Mouse (Mus musculus) cerebellum, adult 2 months (tissue): ENCODE data around the gene Mfsd9. TPM values are rescaled to one million over a fixed set of nuclear protein-coding genes. Genes with fewer than 3 reads are reported as not detected.
A peak's percentile ranks its signal among the peaks of the same experiment; 100 is the strongest.

Experiments used
- DNase-seq, 2 experiments: peaks; one replicate each; pipeline ENCODE4 v3.0.0; 2021
- H3K27ac ChIP-seq: fragments of 200-500 bp; 2 replicates; pipeline ENCODE4 v1.5.1; 2012; ENCODE audit warnings: low read length, control low read depth, inconsistent platforms; ENCODE audit not compliant: insufficient read depth
- H3K27me3 ChIP-seq: fragments of 200-500 bp; 2 replicates; pipeline ENCODE4 v1.6.1; 2012; ENCODE audit warnings: inconsistent platforms, mild to moderate bottlenecking, low read length, moderate library complexity; ENCODE audit not compliant: control insufficient read depth, insufficient read depth
- H3K4me1 ChIP-seq: fragments of 200-500 bp; 2 replicates; pipeline ENCODE4 v1.6.1; 2011; ENCODE audit warnings: low read length; ENCODE audit not compliant: control insufficient read depth, insufficient read depth
- H3K4me3 ChIP-seq: fragments of 200-500 bp; replicated peaks from 2 replicates; pipeline ENCODE3; 2011; ENCODE audit warnings: mild to moderate bottlenecking, low read depth, low read length, control low read depth; ENCODE audit not compliant: insufficient read depth
- CTCF ChIP-seq: fragments of 200-500 bp; IDR thresholded peaks from 2 replicates; pipeline ENCODE4 v1.5.1; 2011; ENCODE audit warnings: low read depth, mild to moderate bottlenecking, control low read depth, low read length, moderate library complexity, borderline replicate concordance; ENCODE audit not compliant: insufficient read depth
- POLR2A ChIP-seq: fragments of 200-500 bp; IDR thresholded peaks from 2 replicates; pipeline ENCODE4 v1.6.1; 2011; ENCODE audit warnings: low read length, control low read depth, borderline replicate concordance; ENCODE audit not compliant: insufficient read depth
- WGBS: fragments of 180-500 bp; shearing (Covaris S2); methylation state at CpG from one replicate; pipeline ENCODE4 v1.1.7; 2018; 5-methylcytosine and 5-hydroxymethylcytosine counted together
- polyA plus RNA-seq: library from polyadenylated mRNA; depleted of rRNA; stranded (reverse); fragments of >200 nt; gene quantifications from 2 replicates; pipeline ENCODE4 v1.2.3, GENCODE M21; 2012

The Mfsd9 gene
- polyA plus RNA-seq, 1 experiment = 2.9 TPM

GRCm38 (mm10) chr1:40774040-40774439 is 16.4 kb downstream of the Mfsd9 start:
- no peaks in the 10 kb centered on the region for H3K4me1 ChIP-seq
- no peaks in the 10 kb centered on the region for H3K27me3 ChIP-seq
- H3K4me3 ChIP-seq = no peak overlapping the region
- DNase-seq = no peak
- WGBS = 92% methylated on average over 10 of the region's 10 CpGs
- TF ChIP-seq POLR2A (no peak), CTCF (no peak)
- no peak overlapping the region for H3K27ac ChIP-seq

DNA sequence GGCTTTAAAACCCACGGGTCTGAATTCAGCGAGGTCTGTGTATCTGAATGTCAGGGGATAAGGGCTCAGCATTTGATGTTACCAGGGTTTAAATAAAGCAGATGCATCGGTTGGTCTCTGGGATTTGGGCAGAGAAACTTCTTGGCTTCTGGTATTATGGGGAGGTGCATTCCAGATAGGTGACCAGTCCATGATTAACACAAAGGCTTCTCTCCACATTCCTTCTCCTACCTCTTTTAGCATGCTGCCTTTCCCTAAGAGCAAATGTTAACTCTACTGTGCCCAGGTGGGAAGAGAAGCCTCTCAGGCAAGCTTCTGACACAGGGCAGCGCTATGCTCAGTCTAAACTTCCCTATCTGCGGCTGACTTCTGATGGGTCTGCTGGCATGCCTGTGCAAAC is 17.3 kb downstream of the Mfsd9 start:
- Histone ChIP-seq H3K4me3 (no peak overlapping the region), H3K4me1 (no peaks in the 10 kb centered on the region), H3K27me3 (no peaks in the 10 kb centered on the region), H3K27ac (no peak overlapping the region)
- no peak for TF ChIP-seq POLR2A
- no peak for TF ChIP-seq CTCF
- DNase-seq = no peak
- 88% methylated on average over 5 of the region's 5 CpGs for WGBS

DNA sequence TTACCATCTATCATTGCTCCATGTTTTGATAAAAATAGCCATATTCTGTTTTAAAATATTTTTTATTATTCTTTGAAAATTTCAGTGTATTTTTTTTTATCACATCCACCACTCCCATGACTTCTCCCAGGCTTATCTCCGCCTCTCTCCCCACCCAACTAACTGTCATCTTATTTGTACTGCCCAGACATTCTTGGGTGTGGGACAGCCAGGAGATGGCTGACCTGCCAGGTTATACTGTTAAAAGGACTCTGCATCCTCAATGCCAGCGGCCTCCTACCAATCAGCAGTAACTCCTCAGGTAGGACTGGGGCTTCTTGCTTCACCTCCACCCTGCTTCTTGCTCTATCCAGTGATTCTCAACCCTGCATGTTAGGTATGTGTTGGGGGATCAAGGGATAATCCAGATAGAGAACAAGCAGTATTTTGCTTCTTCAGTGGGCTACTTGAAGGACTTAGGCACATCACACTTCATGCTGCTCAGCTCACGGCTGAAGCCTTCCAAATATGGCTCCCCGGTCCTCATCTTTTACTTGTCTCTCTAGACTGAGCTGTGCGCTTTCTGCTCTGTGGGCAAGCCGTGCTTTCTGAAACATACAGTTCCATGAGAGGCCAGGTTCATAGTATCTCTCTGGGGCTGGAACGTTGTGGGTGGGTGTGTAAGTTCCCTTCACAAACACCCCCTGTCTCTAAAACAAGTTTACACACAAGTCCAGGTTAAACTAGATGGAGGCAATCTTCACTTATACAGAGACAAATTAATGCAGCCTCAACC is 19.1 kb downstream of the Mfsd9 start:
- WGBS = 91% methylated on average over 7 of the region's 7 CpGs

GRCm38 (mm10) chr1:40769331-40769894 is 21.1 kb downstream of the Mfsd9 start:
- 40% methylated on average over 4 of the region's 4 CpGs for WGBS
- no peak overlapping the region for H3K4me3 ChIP-seq
- no peaks in the 10 kb centered on the region for H3K27me3 ChIP-seq
- TF ChIP-seq CTCF = no peak
- no peak for TF ChIP-seq POLR2A
- peak in 1 of 2 experiments; percentile 17 for DNase-seq
- no peak overlapping the region for H3K27ac ChIP-seq
- no peaks in the 10 kb centered on the region for H3K4me1 ChIP-seq

More for the DNA sequence above, 19.1 kb downstream of the Mfsd9 start:
- Histone ChIP-seq H3K27ac (no peak overlapping the region), H3K27me3 (no peaks in the 10 kb centered on the region), H3K4me3 (no peak overlapping the region), H3K4me1 (no peaks in the 10 kb centered on the region)
- no peak for DNase-seq
- TF ChIP-seq CTCF (no peak), POLR2A (no peak)

DNA sequence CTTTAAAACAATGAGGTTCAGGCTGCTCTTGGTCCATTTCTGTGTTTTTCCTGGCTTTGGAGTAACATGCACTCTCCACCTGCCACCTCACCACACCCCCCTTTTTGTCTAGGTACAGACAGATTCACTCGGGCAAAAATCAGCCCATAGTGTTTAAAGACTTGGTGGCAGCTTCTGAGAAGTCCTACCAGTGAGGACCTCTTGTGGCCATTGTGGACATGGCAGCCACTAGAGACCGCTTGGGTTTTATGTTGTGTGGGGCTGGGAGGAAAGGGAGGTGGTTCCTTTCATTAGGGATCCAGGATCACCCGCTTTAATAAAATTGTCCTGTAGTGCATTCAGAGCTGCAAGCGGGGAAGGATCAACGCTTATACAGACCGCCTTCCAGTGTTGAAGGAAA is 21.9 kb downstream of the Mfsd9 start:
- DNase-seq = peak; percentile 7 to 13
- no peaks in the 10 kb centered on the region for H3K27me3 ChIP-seq
- TF ChIP-seq CTCF (peak; percentile 35; the same call in 1 of the 2 replicates), POLR2A (no peak)
- H3K27ac ChIP-seq = no peak overlapping the region
- WGBS = 35% methylated on average over 6 of the region's 6 CpGs
- no peak overlapping the region for H3K4me3 ChIP-seq
- H3K4me1 ChIP-seq = no peaks in the 10 kb centered on the region

DNA sequence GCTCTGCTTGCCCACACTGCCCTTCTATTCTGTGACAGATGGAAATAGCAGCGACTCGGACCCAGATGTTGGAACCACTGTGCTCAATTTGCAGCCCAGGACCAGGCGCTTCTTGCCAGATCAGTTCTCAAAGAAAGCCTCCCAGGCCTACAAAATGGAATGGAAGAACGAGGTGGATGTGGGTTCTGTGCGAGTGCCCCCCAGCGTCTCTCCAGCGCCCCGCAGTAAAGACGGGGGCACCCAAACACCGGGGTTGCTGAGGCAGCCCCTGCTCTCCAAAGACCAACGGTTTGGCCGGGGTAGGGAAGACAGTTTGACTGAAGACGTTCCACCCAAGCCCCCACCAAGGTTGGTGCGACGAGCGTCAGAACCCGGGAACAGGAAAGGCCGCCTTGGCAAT is 22.9 kb downstream of the Mfsd9 start:
- Histone ChIP-seq H3K4me1 (no peaks in the 10 kb centered on the region), H3K27me3 (no peaks in the 10 kb centered on the region), H3K4me3 (no peak overlapping the region), H3K27ac (no peak overlapping the region)
- TF ChIP-seq CTCF (no peak), POLR2A (no peak)
- 88% methylated on average over 18 of the region's 18 CpGs for WGBS
- DNase-seq = no peak

GRCm38 (mm10) chr1:40765521-40765920 is 25.0 kb downstream of the Mfsd9 start:
- 64% methylated on average over 12 of the region's 12 CpGs for WGBS
- TF ChIP-seq CTCF (no peak), POLR2A (no peak)
- no peak for DNase-seq
- Histone ChIP-seq H3K27ac (no peak overlapping the region), H3K27me3 (no peaks in the 10 kb centered on the region), H3K4me1 (no peaks in the 10 kb centered on the region), H3K4me3 (no peak overlapping the region)

GRCm38 (mm10) chr1:40764701-40765275 is 25.7 kb downstream of the Mfsd9 start:
- Histone ChIP-seq H3K27ac (no peak overlapping the region), H3K4me1 (no peaks in the 10 kb centered on the region), H3K27me3 (no peaks in the 10 kb centered on the region), H3K4me3 (no peak overlapping the region)
- DNase-seq = no peak
- no peak for TF ChIP-seq POLR2A
- TF ChIP-seq CTCF = no peak
- WGBS = 96% methylated on average over 15 of the region's 15 CpGs
